Comparison of ENCODE assay signal across 17 mouse cellular contexts in the genomic region with DNA sequence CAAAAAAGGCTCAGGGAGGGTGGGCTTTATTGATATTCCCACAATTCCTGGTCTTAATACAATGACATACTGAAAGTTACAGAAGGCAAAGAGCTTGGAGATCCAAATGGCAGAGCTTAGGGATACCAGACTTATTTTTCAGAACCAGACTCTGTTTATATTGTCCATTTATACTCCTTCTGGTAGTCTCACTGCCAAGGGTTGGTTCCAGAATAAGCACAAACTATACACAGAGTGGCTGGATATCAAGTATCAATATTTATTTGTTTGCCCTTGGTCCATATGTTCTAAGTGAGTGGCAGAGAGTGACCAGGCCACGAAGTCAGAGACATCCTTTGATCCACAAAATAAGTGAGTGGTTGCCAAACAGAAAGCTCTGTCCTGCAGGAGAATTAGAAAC. TPM values are rescaled to one million over a fixed set of nuclear protein-coding genes. Genes with fewer than 3 reads are reported as not detected.
"Had no signal": no experiment of that assay in that cellular context is flagged by ENCODE, and none has a peak within 500 bp of the region (broad histone marks: within the 10 kb centered on the region; RNA-seq: fewer than 3 reads in every experiment).

No protein-coding gene starts in this region.

- H3K4me3 ChIP-seq: liver, embryonic 13.5 days; liver, embryonic 15.5 days; megakaryocyte, embryonic 14.5 days; midbrain, embryonic 12.5 days; neural tube, embryonic 12.5 days; stomach, embryonic 15.5 days had no signal

- H3K9me3 ChIP-seq: liver, embryonic 13.5 days; liver, embryonic 15.5 days; midbrain, embryonic 12.5 days; neural tube, embryonic 12.5 days; stomach, embryonic 15.5 days had no signal

- H3K9ac ChIP-seq: liver, embryonic 13.5 days; liver, embryonic 15.5 days; liver, postnatal 0 days; midbrain, embryonic 12.5 days; neural tube, embryonic 12.5 days; stomach, embryonic 15.5 days had no signal

- H3K4me2 ChIP-seq: liver, embryonic 13.5 days; liver, embryonic 15.5 days; midbrain, embryonic 12.5 days; neural tube, embryonic 12.5 days; stomach, embryonic 15.5 days had no signal

- H3K27me3 ChIP-seq: liver, embryonic 13.5 days; liver, embryonic 15.5 days; midbrain, embryonic 12.5 days; neural tube, embryonic 12.5 days; stomach, embryonic 15.5 days had no signal

- H3K4me1 ChIP-seq: liver, embryonic 13.5 days; liver, embryonic 15.5 days; megakaryocyte, embryonic 14.5 days; midbrain, embryonic 12.5 days; neural tube, embryonic 12.5 days; stomach, embryonic 15.5 days had no signal

- H3K36me3 ChIP-seq: liver, embryonic 13.5 days; liver, embryonic 15.5 days; midbrain, embryonic 12.5 days; neural tube, embryonic 12.5 days; stomach, embryonic 15.5 days had no signal

- ATAC-seq: liver, postnatal 0 days; lung, postnatal 0 days had no signal

- H3K27ac ChIP-seq: liver, embryonic 13.5 days; liver, embryonic 15.5 days; macrophage; midbrain, embryonic 12.5 days; neural tube, embryonic 12.5 days; stomach, embryonic 15.5 days; stomach, postnatal 0 days had no signal

- DNase-seq: liver, embryonic 13.5 days; liver, postnatal 0 days; lung, adult 2 months; midbrain, embryonic 14.5 days; right cerebral cortex, postnatal 14 days; thymus, adult 2 months; thymus, postnatal 25 days; thymus, postnatal 4 days had no signal

RNA-seq across cellular contexts. Expression of a gene that starts 34.2 kb away (rescaled TPM):
- polyA plus RNA-seq: macrophage; spleen, adult 2 months had no signal
